Mouse (Mus musculus): ENCODE measurements at regions not wholly inside any gene's neighbourhood (a gene's known extent, or its start where the extent isn't known, plus 50 kb on each side); places are given as distances from the start of the nearest gene placed in this dataset.

GRCm38 (mm10) chr15:68811041-68811440, 2310.3 kb upstream of the Lrrc6 start:
- Histone ChIP-seq H3K27me3 (replicated peaks) (no peaks in the 10 kb centered on the region), H3K4me1 (no peaks in the 10 kb centered on the region), H3K36me3 (no peaks in the 10 kb centered on the region), H3K27ac (no peak overlapping the region), H3K9me3 (no peaks in the 10 kb centered on the region), H3K4me3 (replicated peaks) (no peak overlapping the region), H3K9ac (no peak overlapping the region), H3K4me2 (no peak overlapping the region)
- 76% methylated on average over 4 of the region's 4 CpGs for WGBS
- no peak for ATAC-seq (ENCODE audit: insufficient read depth, low FRiP score, low read depth)

DNA sequence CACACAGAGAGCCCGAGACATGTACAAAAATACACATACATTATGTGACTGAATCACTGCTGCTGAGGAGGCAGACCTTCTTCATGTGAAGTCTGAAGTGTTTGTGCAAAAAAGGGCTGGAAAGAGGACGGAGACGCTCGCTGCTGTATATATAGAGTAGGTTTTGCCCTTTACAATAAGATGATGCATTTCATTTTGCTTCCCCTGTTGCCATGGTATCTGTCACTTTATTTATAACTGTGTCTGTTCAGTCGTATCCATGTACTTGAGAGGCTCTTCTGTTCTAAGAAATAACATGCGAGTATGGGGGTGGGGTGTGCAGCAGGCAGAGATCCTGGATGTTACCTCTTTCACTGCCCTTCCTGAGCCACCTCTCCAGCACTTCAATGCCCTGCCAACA, 2309.9 kb upstream of the Lrrc6 start:
- Histone ChIP-seq H3K4me3 (replicated peaks) (no peak overlapping the region), H3K9me3 (no peaks in the 10 kb centered on the region), H3K4me2 (no peak overlapping the region), H3K27me3 (replicated peaks) (no peaks in the 10 kb centered on the region), H3K36me3 (no peaks in the 10 kb centered on the region), H3K27ac (no peak overlapping the region), H3K4me1 (no peaks in the 10 kb centered on the region), H3K9ac (no peak overlapping the region)
- ATAC-seq (ENCODE audit: insufficient read depth, low FRiP score, low read depth), result no peak
- 56% methylated on average over 6 of the region's 6 CpGs for WGBS

DNA sequence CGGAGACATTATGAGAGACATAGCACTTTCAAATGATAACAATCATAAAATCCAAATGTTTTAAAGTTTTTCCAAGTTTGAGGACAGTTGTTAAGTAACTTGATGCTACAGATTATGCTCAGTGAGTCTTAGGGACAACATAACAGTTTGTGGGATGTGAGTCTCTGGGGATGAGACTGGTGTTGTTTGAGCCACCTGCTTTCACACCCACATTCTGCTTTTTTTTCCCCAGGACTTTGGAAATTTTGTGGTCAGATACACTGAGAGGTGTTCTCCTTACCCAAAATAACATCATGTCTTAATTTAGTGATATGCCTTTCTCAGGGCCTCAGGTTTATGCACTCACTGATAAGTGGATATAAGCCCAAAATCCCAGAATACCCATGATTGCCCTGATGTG, 2307.5 kb upstream of the Lrrc6 start:
- Histone ChIP-seq H3K27ac (no peak overlapping the region), H3K4me2 (no peak overlapping the region), H3K36me3 (no peaks in the 10 kb centered on the region), H3K27me3 (replicated peaks) (no peaks in the 10 kb centered on the region), H3K9me3 (no peaks in the 10 kb centered on the region), H3K4me1 (no peaks in the 10 kb centered on the region), H3K4me3 (replicated peaks) (no peak overlapping the region), H3K9ac (no peak overlapping the region)
- ATAC-seq (ENCODE audit: insufficient read depth, low FRiP score, low read depth), result no peak
- 90% methylated on average over 1 of the region's 1 CpGs for WGBS

DNA sequence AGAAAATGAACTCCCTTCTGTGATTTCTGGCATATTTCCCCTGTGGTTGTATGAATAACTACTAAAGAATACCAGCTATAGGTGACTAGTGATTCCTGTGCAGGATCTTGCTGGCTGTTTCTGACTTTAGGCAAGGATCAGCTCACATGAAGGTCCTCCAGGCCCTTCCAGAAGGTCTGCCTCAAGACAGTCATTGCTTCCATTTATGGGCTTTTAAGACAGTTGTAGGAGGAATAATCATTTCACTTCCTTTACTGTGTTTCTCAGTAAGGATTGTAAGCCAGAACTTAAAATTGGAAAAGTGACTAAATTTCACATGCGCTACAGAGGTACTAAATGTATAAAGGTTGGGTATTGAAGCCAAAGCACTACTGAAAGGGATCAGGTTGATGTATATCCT, 2303.5 kb upstream of the Lrrc6 start:
- H3K9me3 ChIP-seq, result no peaks in the 10 kb centered on the region
- no peak overlapping the region for H3K4me2 ChIP-seq
- no peaks in the 10 kb centered on the region for H3K36me3 ChIP-seq
- no peaks in the 10 kb centered on the region for H3K4me1 ChIP-seq
- H3K4me3 ChIP-seq (replicated peaks), result no peak overlapping the region
- no peak overlapping the region for H3K9ac ChIP-seq
- ATAC-seq (ENCODE audit: insufficient read depth, low FRiP score, low read depth), result no peak
- no peaks in the 10 kb centered on the region for H3K27me3 ChIP-seq (replicated peaks)
- H3K27ac ChIP-seq, result no peak overlapping the region
- 96% methylated on average over 1 of the region's 1 CpGs for WGBS

DNA sequence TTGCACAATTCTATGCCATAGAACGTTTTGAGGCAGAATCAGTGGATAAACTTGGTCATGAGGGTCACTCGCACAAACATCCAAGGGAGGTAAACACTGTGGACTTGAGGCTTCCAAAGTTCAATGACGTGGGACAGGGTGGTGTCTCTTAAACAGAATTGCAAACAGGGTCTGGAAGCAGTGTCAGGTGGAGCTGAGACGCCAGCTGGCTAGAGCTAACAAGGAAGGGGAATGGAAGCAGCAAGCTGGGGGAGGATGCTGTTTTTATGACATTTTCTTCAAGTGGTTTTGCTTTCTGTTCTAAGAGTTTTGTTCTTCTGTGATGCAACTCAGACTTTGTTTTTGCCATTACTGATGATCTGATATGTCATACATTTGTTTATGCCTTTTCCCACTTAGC, 2301.1 kb upstream of the Lrrc6 start:
- H3K4me1 ChIP-seq, result no peaks in the 10 kb centered on the region
- no peak overlapping the region for H3K9ac ChIP-seq
- 65% methylated on average over 4 of the region's 4 CpGs for WGBS
- H3K4me2 ChIP-seq, result no peak overlapping the region
- H3K4me3 ChIP-seq (replicated peaks), result no peak overlapping the region
- no peaks in the 10 kb centered on the region for H3K36me3 ChIP-seq
- ATAC-seq (ENCODE audit: insufficient read depth, low FRiP score, low read depth), result no peak
- H3K9me3 ChIP-seq, result no peaks in the 10 kb centered on the region
- no peak overlapping the region for H3K27ac ChIP-seq
- H3K27me3 ChIP-seq (replicated peaks), result no peaks in the 10 kb centered on the region

DNA sequence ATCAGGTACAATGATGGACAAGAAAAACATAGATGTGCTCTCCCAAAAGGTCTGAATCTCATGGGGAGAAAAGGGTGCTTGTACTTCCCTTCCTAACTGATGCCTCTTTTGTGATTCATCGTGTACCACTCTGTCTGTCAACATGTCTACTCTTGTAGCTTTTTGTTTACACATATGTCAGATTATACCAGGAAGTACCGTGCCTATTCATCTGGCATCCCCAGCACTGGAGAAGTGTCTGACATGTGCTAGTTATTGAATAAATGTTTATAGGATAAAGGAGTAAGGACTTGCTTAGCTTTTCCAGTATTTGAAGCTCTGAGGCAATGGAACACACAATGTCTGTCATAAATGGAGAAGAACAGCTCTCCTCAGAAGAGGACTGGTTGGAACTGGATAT, 2296.7 kb upstream of the Lrrc6 start:
- no peaks in the 10 kb centered on the region for H3K36me3 ChIP-seq
- H3K4me3 ChIP-seq (replicated peaks), result no peak overlapping the region
- no peaks in the 10 kb centered on the region for H3K4me1 ChIP-seq
- no peak for ATAC-seq (ENCODE audit: insufficient read depth, low FRiP score, low read depth)
- H3K4me2 ChIP-seq, result no peak overlapping the region
- H3K9ac ChIP-seq, result no peak overlapping the region
- WGBS, result 37% methylated on average over 2 of the region's 2 CpGs
- no peak overlapping the region for H3K27ac ChIP-seq
- H3K27me3 ChIP-seq (replicated peaks), result no peaks in the 10 kb centered on the region
- H3K9me3 ChIP-seq, result no peaks in the 10 kb centered on the region

- Histone ChIP-seq H3K4me2 (no peak overlapping the region), H3K4me1 (no peaks in the 10 kb centered on the region), H3K9ac (no peak overlapping the region), H3K4me3 (replicated peaks) (no peak overlapping the region), H3K27me3 (replicated peaks) (no peaks in the 10 kb centered on the region), H3K36me3 (no peaks in the 10 kb centered on the region), H3K27ac (no peak overlapping the region), H3K9me3 (no peaks in the 10 kb centered on the region)
- WGBS, result 52% methylated on average over 4 of the region's 4 CpGs
- no peak for ATAC-seq (ENCODE audit: insufficient read depth, low FRiP score, low read depth)
These were observed 2294.7 kb upstream of the Lrrc6 start for GRCm38 (mm10) chr15:68795239-68795960.

GRCm38 (mm10) chr15:68759948-68760347, 2259.2 kb upstream of the Lrrc6 start:
- Histone ChIP-seq H3K27ac (no peak overlapping the region), H3K36me3 (no peaks in the 10 kb centered on the region), H3K27me3 (replicated peaks) (no peaks in the 10 kb centered on the region), H3K4me1 (no peaks in the 10 kb centered on the region), H3K9ac (no peak overlapping the region), H3K9me3 (no peaks in the 10 kb centered on the region), H3K4me2 (no peak overlapping the region), H3K4me3 (replicated peaks) (no peak overlapping the region)
- 41% methylated on average over 1 of the region's 1 CpGs for WGBS
- ATAC-seq (ENCODE audit: insufficient read depth, low FRiP score, low read depth), result no peak

GRCm38 (mm10) chr15:68755255-68755654, 2254.5 kb upstream of the Lrrc6 start:
- no peak overlapping the region for H3K27ac ChIP-seq
- no peak overlapping the region for H3K9ac ChIP-seq
- 93% methylated on average over 1 of the region's 1 CpGs for WGBS
- H3K9me3 ChIP-seq, result no peaks in the 10 kb centered on the region
- H3K4me2 ChIP-seq, result no peak overlapping the region
- H3K36me3 ChIP-seq, result no peaks in the 10 kb centered on the region
- no peak for ATAC-seq (ENCODE audit: insufficient read depth, low FRiP score, low read depth)
- no peak overlapping the region for H3K4me3 ChIP-seq (replicated peaks)
- H3K27me3 ChIP-seq (replicated peaks), result no peaks in the 10 kb centered on the region
- H3K4me1 ChIP-seq, result no peaks in the 10 kb centered on the region

- no peaks in the 10 kb centered on the region for H3K9me3 ChIP-seq
- WGBS, result 76% methylated on average over 4 of the region's 4 CpGs
- H3K4me3 ChIP-seq (replicated peaks), result no peak overlapping the region
- H3K27me3 ChIP-seq (replicated peaks), result no peaks in the 10 kb centered on the region
- no peak for ATAC-seq (ENCODE audit: insufficient read depth, low FRiP score, low read depth)
- no peaks in the 10 kb centered on the region for H3K36me3 ChIP-seq
- no peak overlapping the region for H3K4me2 ChIP-seq
- H3K4me1 ChIP-seq, result no peaks in the 10 kb centered on the region
- no peak overlapping the region for H3K27ac ChIP-seq
- no peak overlapping the region for H3K9ac ChIP-seq
These were observed 2254.1 kb upstream of the Lrrc6 start for GRCm38 (mm10) chr15:68754834-68755233.

- Histone ChIP-seq H3K4me2 (no peak overlapping the region), H3K36me3 (no peaks in the 10 kb centered on the region), H3K9ac (no peak overlapping the region), H3K4me3 (replicated peaks) (no peak overlapping the region), H3K27ac (no peak overlapping the region), H3K27me3 (replicated peaks) (no peaks in the 10 kb centered on the region), H3K4me1 (no peaks in the 10 kb centered on the region), H3K9me3 (no peaks in the 10 kb centered on the region)
- 76% methylated on average over 7 of the region's 7 CpGs for WGBS
- ATAC-seq (ENCODE audit: insufficient read depth, low FRiP score, low read depth), result no peak
These were observed 2238.6 kb upstream of the Lrrc6 start for GRCm38 (mm10) chr15:68739344-68739743.

DNA sequence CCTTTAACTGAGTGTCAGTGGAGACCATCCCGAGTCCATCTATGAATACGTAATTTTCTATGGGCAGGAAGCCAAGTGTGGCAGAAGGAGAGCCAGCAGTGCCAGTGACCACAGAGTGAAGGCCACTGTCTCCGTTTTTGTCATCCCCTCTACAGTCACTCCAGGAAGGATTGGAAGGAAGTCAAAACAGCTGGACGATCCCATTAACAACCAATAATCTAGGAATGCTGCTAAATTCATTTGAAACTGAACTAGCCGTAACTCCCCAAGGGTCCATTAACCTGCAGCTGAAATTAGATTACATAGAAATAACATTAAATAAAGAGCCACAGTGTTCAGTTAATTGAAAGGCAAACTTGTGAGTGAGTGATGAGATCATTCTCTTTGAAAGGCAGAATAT, 2220.5 kb upstream of the Lrrc6 start:
- no peaks in the 10 kb centered on the region for H3K4me1 ChIP-seq
- H3K9me3 ChIP-seq, result no peaks in the 10 kb centered on the region
- no peak overlapping the region for H3K27ac ChIP-seq
- no peak overlapping the region for H3K4me2 ChIP-seq
- H3K4me3 ChIP-seq (replicated peaks), result no peak overlapping the region
- H3K36me3 ChIP-seq, result no peaks in the 10 kb centered on the region
- H3K9ac ChIP-seq, result no peak overlapping the region
- no peaks in the 10 kb centered on the region for H3K27me3 ChIP-seq (replicated peaks)
- ATAC-seq (ENCODE audit: insufficient read depth, low FRiP score, low read depth), result no peak
- WGBS, result 66% methylated on average over 5 of the region's 5 CpGs

DNA sequence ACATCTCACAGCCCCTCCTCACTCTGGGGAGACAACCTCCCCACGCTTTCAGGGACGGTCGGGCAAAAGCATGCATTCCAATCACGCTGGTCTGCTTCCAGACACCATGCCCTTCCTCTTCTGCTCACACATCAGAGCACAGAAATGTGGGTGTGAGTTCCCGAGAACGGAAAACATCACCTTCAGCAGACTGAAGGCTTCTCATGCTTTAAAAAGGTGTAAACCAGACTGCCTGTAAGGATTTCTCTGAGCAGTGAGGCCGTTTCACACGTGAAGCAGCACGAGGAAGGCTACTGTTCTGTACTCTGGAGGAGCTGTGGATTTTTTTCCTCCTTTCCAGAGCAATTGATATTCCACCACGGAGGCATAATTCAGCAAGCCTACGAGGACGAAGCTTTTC, 2218.8 kb upstream of the Lrrc6 start:
- no peaks in the 10 kb centered on the region for H3K4me1 ChIP-seq
- no peaks in the 10 kb centered on the region for H3K9me3 ChIP-seq
- no peak overlapping the region for H3K27ac ChIP-seq
- no peak overlapping the region for H3K9ac ChIP-seq
- H3K36me3 ChIP-seq, result no peaks in the 10 kb centered on the region
- no peak for ATAC-seq (ENCODE audit: insufficient read depth, low FRiP score, low read depth)
- 68% methylated on average over 12 of the region's 12 CpGs for WGBS
- no peak overlapping the region for H3K4me2 ChIP-seq
- H3K27me3 ChIP-seq (replicated peaks), result no peaks in the 10 kb centered on the region
- no peak overlapping the region for H3K4me3 ChIP-seq (replicated peaks)
